In genomic region chr16:95527561-95527960, GRCm38 (mm10) we compare ENCODE assay signal across 16 mouse cellular contexts.
"Had no signal": no experiment of that assay in that cellular context is flagged by ENCODE, and none has a peak within 500 bp of the region (broad histone marks: within the 10 kb centered on the region; RNA-seq: fewer than 3 reads in every experiment).

No protein-coding gene starts in this region.

- H3K9ac ChIP-seq: neural tube, embryonic 13.5 days; neural tube, embryonic 15.5 days; stomach, embryonic 15.5 days had no signal

- H3K27me3 ChIP-seq: neural tube, embryonic 13.5 days; neural tube, embryonic 15.5 days; stomach, embryonic 15.5 days had no signal

- H3K4me2 ChIP-seq: neural tube, embryonic 13.5 days; neural tube, embryonic 15.5 days; stomach, embryonic 15.5 days had no signal

- H3K4me3 ChIP-seq: neural tube, embryonic 13.5 days; neural tube, embryonic 15.5 days; stomach, embryonic 15.5 days had no signal

- H3K36me3 ChIP-seq: neural tube, embryonic 13.5 days; neural tube, embryonic 15.5 days; stomach, embryonic 15.5 days had no signal

- DNase-seq: retina, postnatal 1 day; right cerebral cortex, adult 18-20 months; right cerebral cortex, postnatal 14 days; right cerebral cortex, postnatal 25 days; right cerebral cortex, postnatal 4 days; spleen, adult 18-20 months; thymus, adult 18-20 months; thymus, adult 2 months; thymus, postnatal 14 days; thymus, postnatal 25 days; thymus, postnatal 36 days; thymus, postnatal 4 days had no signal

- H3K27ac ChIP-seq: neural tube, embryonic 13.5 days; neural tube, embryonic 15.5 days; stomach, embryonic 15.5 days; stomach, postnatal 0 days had no signal

- H3K9me3 ChIP-seq: neural tube, embryonic 13.5 days; neural tube, embryonic 15.5 days; stomach, embryonic 15.5 days had no signal

- H3K4me1 ChIP-seq: neural tube, embryonic 13.5 days; neural tube, embryonic 15.5 days; stomach, embryonic 15.5 days had no signal
